Mouse (Mus musculus) A20 (cell line): Measurements from ENCODE around the gene Prkch.

Source experiments
- DNase-seq: peaks from one replicate; pipeline ENCODE4 v3.0.0-alpha.2; 2011; ENCODE audit warnings: low read depth, low spot score

Gene Prkch

DNA sequence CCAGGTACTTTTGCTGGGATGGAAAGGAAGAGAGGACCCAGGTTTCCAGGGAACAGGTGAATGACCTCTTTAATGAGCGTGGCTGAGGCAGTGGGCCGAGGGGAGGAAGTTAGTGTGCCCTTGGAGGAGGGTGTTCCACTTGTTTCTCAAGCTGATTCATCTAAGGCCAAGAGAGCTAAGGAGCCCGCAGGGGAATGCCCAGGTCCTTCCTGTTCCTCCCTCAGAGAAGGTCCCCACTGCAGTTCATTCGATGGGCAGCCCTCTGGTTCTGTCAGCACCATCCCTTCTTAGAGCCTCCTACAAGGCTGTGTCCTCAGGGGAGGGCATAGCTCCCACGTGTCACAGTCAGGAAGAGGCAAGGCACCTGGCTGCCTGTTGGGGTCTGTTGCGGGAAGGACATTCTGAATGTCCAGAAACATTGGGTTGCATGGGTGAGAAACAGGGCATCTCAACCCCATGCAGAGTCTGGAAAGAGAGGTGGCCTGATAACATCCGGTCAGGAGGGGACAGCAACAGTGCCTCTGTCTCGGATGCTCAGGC is 26.3 kb downstream of the Prkch start:
- no peak for DNase-seq

DNA sequence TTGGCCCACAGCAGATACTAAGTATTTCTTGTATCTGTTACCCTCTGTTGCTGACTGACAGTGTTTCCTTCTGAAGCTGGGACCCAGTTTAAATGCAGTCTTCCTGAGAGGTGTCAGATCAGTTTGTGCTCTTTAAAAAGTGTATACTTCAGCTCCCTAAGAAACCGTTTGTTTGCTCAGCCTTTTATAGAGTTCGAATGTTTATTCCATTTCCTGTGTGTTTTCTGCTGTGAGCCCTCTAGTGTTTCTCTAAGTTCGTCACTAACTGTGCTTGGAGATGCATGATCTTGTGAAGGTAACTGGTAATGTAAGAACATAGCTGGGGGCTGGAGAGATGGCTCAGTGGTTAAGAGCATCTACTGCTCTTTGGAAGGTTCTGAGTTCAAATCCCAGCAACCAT is 27.1 kb downstream of the Prkch start:
- DNase-seq = no peak

DNA sequence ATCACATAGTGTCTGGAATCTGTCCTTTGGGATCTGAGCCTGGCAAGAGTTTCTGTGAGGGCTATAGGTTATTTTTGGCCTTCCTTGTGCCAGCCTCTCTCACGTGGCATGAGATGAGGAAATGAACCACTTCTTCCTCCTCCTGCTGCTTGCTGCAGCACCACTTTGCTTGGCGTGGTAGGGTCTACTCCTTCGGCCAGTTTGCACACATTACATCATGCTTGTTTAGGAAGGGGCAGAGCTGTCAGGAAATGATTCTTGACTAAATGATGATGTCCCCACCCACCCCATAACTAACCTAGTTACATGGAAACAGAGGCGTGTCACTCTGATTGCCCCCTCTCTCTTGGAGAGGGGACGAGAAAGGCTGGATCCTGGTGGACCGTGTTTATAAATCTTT is 28.6 kb downstream of the Prkch start:
- no peak for DNase-seq

DNA sequence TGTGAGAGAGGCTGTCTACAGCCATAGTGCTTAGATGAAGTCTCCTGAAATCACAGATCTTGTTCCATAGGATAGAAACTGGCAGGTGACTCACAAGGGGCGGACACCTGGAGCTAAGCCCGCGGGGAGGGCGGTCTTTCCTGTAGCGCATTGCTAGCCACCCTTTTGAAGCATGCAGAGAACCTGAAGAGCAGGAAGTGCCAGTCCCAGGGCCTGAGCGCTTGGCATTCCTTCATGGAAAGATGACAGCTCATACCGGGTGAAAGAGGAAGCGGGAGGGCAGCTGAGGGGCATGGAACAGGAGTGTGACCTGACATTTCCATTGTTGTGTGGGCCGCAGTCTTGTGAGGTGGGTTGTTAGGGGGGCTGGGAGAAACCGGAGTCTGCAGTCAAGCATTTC is 33.1 kb downstream of the Prkch start:
- DNase-seq = no peak

DNA sequence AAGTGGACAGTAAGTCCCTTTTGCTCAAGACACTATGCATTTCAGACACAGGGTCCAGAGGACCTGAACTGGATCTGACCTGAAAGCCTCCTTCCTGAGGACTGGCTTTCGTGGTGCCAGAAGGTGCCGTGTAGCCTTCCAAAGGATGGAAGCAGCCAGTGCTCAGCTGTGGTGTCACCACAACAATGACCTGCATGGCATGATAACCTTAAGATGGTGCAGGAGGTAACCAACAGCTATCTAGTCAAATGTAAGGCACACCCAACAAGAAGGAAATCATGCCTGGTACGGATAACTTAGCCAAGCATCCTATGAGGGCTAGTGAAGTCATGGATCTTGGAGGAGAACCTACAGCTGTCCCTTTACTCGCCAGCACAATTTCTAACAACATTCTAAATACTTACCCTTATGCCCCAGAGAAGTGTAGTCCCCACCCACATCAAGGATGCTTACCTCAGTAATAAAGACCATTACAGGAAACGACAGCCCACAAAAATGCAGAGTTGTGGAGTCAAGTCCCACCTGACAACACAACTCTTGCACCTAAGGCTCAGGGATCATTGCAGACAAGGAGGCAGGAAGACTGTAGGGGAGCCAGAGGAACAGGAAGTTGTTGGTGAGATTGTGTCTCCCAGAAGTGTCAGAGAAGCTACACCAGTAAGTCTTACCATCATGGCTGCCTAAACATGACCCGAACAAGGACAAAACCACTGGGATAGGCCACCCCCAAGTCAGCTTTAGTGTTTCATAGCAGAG is 40.9 kb downstream of the Prkch start:
- DNase-seq = no peak

DNA sequence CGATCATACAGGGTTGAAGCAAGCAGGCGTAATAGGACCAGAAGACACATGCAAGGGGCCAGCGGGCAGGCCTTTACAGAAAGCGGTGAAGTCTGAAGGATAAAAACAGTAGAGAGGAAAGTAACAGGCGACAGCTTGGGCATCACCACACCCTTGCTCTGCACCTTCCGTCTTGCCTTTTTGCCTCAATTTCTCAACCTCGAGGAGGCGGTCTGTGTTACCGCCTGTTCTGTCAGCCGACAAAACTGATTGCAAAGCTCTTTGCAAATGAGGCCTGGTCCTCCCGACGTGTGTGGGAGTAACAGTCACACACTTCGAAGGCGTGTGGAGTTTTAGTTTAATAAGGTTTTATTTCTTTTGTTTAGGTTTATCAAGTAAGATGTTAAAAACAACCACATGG is 43.3 kb downstream of the Prkch start:
- DNase-seq = no peak

DNA sequence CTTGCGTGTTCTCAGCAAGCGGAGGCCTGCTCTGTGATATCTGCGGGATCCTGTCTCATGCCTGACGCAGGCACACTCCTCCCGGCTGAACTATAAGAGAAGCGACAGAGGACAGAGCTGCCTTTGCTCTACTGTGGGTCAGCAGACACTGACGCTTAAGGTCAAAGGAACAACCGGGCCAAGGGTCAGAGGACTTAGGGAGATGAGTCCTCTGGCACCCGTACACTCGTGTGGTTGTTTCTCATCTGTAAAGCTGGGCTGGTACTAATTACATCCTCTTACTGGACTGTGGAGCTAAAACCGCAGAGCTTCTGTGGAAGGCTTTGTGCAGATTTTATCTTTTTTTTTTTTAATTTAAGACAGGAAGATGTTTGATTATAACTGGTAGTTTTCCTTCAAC is 46.0 kb downstream of the Prkch start:
- no peak for DNase-seq

DNA sequence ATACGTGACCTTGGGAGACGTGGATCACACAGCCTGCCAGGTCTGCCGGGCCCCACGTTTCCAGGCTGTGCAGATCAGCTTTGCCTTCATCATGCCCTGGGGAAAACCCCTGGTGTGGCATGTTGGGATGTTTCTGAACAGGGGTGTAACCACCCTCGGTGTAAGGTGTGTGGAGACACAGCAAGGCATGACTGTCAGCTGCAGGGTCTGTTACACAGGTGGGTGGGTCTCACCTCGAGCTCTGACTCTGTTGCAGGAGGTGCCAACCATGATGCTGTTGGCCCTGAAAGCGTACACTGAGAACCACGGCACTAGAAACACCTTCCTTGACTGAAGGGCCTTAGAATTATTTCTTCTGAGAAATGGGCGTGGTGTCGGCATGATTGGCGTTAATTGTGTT is 46.6 kb downstream of the Prkch start:
- DNase-seq = no peak

DNA sequence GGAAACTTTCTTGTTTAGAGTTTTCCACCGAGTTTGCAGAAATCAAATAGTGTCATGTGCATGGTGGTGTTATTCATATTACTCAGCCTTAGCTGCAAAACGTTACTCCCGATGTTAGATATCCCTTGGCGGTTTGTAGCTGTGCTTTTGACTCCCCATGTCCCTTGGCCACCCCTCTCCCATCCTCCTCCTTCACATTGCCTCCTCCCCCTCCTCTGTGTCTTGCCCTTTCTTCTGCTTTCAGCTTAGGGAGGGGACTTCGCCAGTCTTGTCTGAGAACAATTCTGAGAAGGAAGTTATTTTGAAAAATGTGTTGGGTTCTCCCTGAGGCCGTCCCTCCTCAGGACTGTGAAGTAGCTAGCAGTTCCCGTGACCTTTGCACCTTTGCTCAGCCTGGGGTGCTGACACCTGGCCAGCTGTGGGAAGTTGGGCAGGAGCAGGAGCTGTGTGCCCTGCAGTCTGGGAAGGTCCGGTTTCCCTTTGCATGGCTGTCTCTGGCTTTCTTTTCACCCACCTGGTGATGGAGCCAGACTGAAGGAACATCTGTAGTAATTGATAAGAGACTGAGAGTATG is 48.2 kb downstream of the Prkch start:
- peak; percentile 6 for DNase-seq

DNA sequence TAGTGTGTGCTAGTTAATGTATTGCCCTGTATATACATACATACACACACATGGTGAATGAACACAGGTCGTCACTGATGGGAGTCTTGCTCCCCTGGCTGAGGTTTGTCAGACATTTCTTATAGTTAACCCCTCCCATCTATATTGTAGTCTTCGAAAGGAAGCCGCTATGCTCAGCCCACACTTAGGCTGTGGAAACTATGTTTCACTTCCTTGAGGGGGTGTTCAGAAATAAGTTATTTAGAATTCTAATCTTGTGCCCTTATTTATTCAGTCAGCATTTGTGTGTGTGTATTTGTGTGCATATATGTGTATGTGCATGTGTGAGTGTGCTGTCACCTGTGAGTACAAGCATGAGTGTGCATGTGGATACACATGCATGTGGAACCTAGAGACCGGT is 49.1 kb downstream of the Prkch start:
- DNase-seq = no peak

DNA sequence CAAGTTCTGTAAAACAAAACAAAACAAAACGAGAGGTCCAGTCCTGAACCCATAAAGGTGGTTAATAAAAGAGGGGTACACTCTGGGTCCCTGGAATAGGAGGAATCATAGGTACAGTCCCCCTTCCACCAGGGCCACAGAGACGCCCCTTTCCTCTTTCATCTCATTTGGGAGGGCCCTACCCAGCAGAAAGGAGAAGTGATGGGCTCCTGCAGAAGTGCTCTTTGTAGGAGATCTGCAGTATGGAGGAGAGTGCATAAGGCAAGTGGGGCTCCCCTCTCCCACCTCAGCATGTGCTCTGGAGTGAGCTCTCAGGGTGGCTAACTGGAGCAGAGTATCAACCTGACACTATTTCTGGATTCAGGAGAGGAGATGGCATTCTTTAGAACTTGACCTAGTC is 55.0 kb downstream of the Prkch start:
- no peak for DNase-seq

DNA sequence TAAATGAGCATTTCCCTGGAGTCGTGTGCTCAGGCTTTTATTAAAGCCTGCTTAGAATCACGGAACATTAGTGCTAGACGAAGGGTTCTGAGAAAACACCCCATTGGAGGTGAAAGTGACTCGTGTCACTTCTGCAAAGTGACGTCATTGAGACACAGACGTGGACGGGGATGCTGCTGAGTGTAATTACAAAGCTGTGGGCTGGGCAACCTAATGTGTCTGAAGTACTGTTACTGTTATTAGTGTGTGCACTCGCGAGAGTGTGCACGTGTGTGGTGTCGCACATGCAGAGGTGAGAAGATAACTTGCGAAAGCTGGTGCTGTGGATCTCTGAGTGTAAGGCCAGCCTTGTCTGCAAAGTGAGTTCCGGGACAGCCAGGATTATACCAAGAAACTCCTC is 56.6 kb downstream of the Prkch start:
- no peak for DNase-seq

DNA sequence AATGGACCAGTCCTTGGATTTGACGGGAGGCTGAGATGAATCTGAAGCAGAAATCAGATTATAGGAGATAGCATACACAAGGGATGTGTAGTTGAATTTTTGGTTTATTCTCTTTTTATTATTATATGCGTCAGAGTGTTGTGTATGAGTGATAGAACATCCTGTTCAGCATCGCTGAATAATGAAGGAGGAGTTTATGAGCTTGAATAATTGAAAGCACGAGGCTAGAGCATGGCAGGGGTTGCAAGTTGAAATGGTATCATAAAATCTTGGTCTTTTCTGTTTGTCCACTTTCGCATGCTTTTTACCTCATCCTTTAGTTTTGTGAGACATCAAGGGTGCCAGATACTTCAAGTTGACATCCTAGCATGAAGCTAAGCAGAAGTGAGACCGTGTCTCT is 60.6 kb downstream of the Prkch start:
- no peak for DNase-seq

DNA sequence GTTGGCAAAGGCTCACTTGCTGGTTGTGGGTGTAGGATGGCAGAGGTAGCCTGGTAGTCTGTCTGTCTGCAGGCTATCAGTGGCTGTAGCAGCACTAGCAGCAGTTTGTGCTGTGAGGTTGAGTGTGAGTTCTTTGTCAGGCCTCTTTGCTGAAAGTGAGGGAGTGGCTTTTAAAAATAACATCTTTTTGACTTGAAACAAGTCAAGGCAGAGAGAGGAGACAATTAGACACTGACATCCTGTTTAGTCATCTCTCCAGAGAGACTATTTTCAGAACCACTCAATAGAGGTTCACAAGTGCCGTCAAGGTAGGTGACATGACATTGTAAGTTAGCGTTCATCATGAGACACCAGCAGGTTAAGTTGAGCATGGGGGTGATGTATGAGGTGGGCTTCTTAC is 63.1 kb downstream of the Prkch start:
- DNase-seq = no peak

DNA sequence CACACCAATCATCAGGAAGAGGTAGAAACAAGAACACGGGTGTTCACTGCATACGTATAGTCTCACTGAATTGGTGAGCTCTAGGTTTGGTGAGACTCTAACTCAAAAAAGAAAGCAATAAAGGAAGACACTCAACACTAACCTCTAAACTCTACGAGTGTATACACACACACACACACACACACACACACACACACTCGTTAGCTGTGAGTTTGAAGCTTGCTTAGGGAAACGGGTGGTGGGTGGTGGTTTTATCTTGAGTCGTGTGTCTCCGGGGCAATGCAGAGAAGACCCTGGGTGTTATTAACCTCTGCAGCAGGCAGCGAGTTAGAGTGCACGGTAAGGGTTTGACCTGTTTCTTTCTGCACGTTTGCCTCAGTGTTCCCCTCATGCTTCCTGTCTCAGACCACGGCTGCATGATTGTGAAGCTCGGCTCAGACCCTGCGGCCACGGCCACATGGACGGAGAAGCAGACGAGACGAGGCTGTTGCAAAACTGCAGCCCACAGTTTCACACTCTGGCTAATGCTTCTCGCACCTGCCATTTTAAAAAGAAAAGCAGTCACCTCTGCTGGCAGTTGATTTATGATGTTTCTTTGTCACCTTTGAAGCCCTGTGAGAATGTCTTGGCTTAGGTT is 72.1 kb downstream of the Prkch start:
- no peak for DNase-seq

DNA sequence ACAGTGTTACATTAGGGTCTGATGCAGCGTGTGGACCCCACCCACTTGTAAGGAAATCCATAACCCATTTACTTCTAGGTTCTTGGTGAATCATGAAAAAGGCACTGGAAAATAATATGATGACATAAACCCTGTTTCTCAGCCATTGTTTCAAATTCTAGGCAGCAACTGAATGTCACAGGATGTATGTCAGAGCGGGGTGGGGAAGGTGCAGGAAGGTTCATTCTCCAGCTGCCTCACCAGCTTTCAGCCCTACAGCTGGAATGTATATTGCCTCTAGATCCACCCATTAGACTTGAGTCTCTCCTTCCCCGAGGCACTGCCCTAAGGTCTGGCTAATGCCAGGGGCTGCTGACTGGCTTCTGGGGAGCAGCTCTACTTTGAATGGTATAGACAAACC is 78.8 kb downstream of the Prkch start:
- DNase-seq = no peak

DNA sequence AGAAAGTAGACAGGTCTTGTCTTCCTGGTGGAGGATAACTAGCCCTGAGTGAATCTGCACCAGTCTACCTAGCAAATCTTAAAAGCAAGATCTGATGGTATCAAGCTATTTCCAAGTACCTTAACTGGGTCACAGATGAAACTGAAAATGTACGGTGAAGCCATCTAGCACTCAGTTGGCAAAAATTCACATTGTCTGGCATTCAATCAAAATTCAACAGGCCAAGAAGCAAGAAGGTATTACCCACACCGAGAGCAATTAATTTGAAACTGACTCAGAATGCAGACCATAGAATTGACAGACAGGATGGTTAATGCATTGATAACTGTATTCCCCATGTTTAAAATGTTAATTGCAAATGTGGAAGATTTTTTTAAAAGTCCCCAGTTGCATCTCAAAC is 82.1 kb downstream of the Prkch start:
- no peak for DNase-seq

DNA sequence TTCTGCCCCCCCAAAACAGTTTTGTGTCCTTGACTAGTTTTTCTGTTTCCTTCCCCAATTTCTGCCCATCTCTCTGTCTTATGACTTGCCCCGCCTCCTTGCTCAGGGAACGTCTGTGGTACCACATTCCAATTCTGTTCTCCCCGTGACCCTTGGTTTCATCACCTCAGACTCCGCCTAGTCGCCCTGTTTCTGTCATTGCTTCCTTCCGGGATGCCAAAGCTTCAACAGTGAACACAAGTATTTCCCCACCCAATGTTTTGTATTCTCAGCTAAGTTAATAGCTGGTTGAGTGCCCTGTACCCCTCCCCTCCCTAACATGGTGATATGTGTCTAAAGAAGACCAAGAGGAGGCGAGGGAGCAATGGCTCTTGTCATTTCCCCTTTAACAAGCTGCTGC is 83.0 kb downstream of the Prkch start:
- DNase-seq = no peak

DNA sequence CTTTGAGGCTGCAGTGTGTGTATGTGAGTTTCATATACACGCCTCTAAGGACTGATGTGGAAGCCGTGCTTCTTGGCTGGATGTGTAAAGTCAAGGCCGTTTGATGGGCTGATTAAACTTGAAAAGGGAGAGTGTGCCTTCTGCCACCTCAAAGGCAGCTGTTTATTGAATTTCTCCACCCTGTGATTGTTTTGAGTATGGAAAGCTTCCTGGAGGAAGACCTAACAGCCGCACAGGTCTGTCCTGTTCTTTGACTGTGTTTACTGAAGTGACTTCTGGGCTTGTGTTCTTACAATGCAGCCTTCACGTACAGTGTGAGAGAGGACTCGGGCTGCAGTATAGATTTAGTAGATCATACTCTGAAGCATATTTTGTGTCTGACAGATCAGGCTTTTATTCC is 86.1 kb downstream of the Prkch start:
- no peak for DNase-seq

DNA sequence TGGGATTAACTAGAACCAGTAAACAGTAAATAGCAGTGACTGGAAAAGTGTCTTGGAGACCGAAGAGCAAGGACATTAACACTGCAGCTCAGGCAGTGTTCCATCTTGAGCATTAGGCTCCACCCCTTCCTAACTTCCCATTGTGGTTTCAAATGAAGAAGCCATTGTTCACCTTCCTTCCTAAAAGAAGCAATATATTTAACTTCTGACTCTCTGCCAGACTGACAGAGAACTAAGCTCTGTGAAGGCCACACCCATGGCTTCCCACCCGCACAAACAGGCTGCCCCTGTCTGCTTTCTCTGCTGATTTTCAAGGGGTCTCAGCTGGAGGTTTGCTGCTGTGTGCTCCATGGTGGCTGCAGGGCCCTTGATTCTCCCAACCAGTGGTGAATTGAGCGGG is 86.9 kb downstream of the Prkch start:
- DNase-seq = no peak

DNA sequence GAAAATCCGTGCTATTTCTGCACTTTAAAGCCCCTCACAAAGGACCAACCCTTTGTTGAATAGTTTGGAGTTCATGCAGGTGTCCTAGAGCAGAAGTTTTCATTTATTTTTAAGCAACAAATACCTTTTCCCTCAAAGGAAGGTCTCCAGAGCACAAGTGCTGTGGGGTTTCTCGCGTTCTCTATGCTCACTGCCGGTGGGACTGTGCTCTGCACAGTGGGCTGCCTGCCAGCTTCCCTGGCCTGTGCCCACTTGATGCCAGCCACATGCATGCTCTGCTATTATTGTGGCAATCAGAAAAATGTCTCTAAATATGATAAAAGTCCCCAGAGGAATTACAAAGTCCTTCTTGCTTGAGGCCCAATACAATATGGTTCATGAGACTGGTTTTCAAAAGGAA is 87.4 kb downstream of the Prkch start:
- DNase-seq = no peak

DNA sequence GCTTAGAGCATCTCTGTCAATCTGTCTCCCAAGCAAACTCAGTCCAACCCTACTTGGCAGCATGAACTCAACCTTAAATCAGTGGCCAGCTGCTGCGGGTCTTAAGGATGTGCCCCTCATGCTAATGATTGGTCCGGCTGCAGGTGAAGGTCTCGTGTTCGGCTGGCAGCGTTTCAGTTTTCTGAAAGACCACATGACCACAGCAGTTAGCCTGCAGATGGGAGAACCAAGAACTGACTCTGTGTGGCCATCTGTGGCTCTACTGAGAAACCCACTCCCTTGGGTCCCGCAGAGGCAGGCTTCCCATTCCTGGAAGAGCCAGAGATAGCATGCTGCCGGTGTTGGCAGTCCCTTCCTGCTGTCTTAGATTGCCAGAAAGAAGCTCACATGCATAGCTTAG is 89.2 kb downstream of the Prkch start:
- DNase-seq = no peak

DNA sequence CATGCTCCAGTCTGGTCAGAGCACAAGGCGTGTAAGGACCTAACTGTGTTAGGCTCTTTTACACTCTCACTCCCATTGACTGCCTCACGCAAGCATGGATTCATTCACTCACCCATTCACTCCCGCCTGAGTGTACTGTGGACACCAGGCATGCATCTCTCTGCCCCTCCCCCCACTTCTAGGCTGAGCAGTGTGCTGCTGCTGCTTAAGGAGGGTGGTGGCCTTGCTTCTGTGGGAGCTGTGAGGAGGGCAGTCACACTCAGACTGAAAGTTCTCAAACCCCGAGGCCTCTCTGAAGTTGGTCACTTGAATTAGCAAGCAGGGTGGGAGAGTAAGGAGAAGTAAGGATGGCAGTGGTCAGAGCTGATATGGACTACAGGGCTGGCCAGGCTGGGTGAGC is 90.6 kb downstream of the Prkch start:
- DNase-seq = no peak
